Mouse (Mus musculus) lung, postnatal 25 days (tissue): ENCODE data around the gene Slfn9.
"Not testable (repeated sequence)": the region's sequence is repeated elsewhere in the genome, so short reads cannot be mapped to it uniquely, and the experiment has no call there.

Source experiments
- DNase-seq: peaks from one replicate; pipeline ENCODE4 v3.0.0; 2022; ENCODE audit warnings: low spot score

The Slfn9 gene

DNA sequence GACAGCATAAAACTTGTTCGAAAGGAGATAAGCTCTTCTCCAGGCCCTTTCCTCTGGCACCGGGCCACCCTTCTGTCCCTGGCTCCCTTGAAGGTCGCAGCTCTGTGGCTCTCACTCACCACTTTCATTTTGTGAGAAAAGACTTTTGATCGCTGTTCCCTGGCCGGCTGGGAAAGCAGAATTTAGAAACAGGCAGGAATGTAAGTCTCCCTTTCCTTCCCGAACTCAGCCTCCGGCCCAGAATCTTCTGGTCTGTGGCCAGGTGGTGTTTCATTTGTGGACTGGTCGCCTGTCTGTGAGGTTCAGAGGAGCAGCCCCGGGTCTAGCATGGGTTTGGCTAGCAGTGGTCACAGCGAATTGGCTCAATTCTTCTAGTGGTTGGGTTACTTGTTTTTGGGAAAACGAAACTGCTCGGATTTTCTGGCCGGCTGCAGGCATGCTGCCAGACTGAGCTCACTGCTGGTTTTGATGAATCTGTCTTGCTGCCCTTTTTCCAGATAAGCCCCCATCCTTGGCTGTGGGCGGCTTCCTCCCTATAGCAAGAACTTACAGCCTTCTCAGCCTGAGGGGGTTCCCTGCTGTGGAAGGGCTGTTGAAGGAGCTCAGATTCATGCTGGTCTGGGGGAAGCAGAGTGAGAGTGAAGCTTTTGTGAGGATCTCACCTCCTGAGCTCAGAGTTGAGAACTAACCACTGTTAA is at the start of gene Slfn9:
TSS of gene Slfn9 (minus strand) at position 362 of the 698 bp plus-strand sequence.
- DNase-seq, result peak; percentile 21

- DNase-seq, result no peak
Measured at GRCm38 (mm10) chr11:83041000-83041399, 49.4 kb upstream of the Slfn9 start.

DNA sequence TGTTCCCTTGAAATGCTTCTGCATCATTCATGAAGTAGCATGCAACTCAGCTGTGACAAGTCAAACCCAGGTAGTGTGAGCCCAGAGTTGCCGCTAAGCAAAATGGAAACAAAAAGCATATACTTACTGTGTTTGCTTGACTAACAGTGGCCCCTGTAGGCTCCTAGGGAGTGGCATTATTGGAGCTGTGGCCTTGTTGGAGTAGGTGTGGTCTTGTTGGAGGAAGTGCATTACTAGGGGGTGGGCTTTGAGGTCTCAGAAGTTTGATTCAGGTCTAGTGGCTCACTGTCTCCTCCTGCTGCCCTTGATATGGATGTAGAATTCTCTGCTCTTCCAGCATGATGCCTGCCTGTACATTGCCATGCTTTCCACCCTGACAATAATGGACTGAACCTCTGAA is 48.7 kb upstream of the Slfn9 start:
- DNase-seq, result no peak

GRCm38 (mm10) chr11:83039796-83040195 is 48.2 kb upstream of the Slfn9 start:
- no peak for DNase-seq

- DNase-seq, result no peak
Measured at GRCm38 (mm10) chr11:83039156-83039555, 47.5 kb upstream of the Slfn9 start.

DNA sequence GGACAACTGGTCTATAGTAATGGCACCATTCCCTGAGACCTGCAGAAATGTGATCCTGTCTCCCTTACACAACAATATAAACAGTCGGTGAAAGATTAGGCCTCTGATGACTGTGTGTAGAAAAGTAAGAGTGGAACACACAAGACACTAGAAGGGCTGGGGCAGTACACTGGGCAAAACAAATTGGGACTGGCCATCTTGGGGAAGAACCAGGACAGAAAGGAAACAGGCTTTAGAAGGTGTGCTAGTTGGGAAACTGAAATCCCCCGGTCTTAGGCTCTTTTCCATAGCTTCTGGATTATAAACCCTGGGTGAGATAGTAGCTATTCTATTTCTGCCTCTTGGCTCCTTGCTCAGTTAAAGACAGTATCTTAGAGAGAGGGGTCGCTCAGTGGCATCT is 47.1 kb upstream of the Slfn9 start:
- not testable (repeated sequence) for DNase-seq

DNA sequence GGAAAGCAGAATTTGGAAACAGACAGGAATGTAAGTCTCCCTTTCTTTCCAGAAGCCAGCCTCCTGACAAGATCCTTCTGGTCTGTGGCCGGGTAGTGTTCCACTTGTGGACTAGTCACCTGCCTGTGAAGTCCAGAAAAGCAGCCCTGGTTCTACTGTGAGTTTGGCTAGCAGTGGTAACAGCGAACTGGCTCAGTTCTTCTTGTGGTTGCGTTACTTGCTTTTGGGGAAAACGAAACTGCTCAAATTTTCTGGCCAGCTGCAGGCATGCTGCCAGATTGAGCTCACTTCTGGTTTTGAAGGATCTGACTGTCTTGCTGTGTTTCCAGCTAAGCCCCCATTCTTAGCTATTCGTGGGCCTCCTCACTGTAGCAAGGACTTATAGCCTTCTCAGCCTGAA is 29.0 kb upstream of the Slfn9 start, which contains the start of gene Slfn8:
TSS of gene Slfn8 (minus strand) at position 190 of the 400 bp plus-strand sequence.
- DNase-seq, result peak; percentile 31

DNA sequence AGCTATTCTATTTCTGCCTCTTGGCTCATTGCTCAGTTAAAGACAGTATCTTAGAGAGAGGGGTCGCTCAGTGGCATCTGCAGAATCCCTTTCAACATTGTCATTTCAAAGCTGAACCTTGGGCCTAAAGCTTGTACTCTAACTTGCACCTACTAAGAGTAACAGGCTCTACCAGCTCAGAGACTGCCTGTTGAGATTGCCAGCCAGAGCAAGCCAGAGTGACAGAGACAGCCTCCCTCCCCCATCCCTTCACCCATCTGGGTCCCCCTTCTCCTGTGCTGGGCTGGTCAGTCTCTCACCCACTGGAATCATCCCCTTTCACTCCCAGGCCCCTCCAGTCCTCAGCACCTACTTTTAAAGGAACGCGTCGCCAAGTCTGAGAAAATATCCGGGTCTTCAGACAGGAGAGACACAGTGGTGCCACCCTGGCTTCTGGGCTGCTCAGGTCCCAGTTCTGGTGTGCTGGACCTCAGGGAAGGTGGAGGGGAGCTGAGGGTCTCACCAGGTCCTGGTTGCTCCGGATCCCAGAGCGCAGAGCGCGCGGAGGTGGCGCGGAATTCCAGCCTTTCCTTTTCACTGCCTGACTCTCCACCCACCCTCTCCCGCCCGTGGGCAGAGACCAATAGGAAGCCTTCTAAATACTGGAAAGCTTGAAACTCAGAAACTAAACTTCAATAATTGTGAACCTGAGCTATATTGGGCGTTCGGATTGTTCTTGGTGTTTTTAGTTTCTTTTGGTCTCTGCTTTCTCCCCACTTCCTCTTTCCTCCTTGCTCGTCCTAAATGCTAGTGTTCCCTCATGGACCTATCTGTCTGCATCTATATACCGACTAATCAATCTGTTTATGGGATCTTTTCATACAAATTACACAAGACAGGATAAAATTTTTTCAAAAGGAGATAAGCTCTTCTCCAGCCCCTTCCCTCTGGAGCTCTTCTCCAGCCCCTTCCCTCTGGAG is 28.2 kb upstream of the Slfn9 start:
- DNase-seq, result not testable (repeated sequence)

- DNase-seq, result no peak
Measured at GRCm38 (mm10) chr11:83016093-83016492, 24.5 kb upstream of the Slfn9 start.

DNA sequence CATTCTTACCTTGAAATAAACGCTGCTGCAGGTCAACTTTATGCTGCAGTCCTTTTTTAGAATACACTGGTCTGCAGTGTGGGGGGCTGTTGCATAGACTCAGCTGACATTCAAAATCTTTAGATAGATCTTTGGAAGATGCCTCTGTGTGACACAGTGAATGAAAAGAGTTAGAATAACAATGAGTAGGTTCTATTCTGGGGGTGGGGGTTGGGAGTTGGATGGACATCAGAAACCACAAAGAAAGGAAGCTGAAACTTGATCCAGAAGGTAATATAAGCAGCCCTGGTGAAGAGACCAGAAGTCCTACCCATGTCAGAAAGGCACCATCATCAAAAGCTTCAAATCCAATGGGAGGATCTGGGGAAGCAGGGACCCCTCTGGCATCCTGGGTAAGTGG is 21.7 kb upstream of the Slfn9 start:
- DNase-seq, result no peak

GRCm38 (mm10) chr11:82990612-82991385 is 831 bp downstream of the Slfn9 start:
- peak; percentile 23 for DNase-seq

DNA sequence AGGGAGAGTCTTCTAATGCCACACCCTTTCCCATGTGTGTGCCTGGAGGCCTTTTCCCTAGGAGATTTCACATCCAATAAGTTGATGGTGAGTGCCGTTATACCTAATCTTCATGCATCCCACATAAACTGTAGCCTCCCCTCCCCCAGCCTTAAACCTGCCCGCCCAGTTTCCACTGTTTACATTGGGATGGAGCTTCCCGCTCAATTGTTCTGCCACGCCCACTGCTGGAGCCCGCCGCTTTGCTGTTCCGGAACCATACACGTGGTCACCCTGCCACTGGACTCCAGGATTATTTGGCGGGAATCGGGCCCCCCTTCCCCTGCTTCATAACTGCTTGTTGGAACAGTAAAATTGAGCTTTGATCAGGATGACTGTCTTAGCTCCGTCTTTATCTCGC is 2.3 kb downstream of the Slfn9 start:
- peak; percentile 14 for DNase-seq

- DNase-seq, result no peak
Measured at GRCm38 (mm10) chr11:82987621-82988020, 4.0 kb downstream of the Slfn9 start.

GRCm38 (mm10) chr11:82983193-82983592 is 8.4 kb downstream of the Slfn9 start:
- no peak for DNase-seq

DNA sequence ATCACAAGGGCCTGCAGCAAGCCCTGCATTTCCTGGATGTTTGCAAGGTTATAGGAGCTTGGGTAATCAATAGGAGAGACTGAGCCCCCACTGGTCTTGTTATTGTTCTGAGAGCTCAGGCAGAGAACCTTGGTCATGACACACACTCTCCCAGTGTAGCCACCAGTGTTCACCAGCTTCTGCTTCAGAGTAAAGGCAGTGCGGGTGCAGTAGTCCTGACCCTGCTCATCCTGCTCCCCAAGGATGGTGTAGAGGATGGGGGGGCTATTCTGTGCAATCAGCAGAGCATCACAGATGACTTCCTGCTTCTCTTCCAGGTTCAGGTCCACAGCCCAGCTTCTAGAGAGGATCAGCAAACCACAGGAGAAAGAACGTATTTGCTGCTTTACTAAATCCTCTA is 9.2 kb downstream of the Slfn9 start:
- DNase-seq, result not testable (repeated sequence)

DNA sequence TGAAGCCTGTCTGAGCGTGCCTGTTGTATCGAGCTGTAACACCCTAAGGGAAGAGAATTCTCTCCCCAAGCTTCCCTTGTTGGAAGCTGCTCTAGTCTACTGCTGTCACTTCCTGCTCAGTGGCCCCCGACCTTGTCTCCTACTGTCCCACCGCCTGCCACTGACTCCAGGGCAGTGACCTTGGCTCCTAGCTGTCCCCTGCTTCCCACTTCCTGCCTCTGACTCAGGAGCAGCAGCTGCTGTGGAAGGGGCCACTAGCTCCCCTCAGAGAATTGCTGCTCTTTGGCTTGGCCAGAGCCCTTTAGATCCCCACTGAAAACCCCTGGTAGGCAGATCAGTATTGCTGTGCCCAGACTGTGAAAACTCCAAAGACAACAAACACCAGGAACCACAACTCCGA is 17.7 kb downstream of the Slfn9 start:
- peak; percentile 21 for DNase-seq

DNA sequence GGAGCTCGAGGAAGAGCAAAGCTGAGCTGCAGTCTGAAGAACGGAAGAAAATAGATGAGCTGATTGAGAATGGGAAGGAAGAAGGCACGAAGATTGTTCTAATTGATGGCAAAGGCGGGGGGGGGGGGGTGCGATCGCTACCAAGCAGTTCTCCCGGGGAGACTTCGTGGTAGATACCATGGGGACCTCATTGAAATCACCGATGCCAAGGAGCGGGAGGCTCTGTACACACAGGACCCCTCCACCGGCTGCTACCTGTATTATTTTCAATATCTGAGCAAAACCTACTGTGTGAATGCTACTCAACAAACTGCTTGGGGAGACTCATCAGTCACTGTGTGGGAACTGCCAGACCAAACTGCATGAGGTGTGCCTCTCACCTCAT is 20.0 kb downstream of the Slfn9 start:
- DNase-seq, result no peak

DNA sequence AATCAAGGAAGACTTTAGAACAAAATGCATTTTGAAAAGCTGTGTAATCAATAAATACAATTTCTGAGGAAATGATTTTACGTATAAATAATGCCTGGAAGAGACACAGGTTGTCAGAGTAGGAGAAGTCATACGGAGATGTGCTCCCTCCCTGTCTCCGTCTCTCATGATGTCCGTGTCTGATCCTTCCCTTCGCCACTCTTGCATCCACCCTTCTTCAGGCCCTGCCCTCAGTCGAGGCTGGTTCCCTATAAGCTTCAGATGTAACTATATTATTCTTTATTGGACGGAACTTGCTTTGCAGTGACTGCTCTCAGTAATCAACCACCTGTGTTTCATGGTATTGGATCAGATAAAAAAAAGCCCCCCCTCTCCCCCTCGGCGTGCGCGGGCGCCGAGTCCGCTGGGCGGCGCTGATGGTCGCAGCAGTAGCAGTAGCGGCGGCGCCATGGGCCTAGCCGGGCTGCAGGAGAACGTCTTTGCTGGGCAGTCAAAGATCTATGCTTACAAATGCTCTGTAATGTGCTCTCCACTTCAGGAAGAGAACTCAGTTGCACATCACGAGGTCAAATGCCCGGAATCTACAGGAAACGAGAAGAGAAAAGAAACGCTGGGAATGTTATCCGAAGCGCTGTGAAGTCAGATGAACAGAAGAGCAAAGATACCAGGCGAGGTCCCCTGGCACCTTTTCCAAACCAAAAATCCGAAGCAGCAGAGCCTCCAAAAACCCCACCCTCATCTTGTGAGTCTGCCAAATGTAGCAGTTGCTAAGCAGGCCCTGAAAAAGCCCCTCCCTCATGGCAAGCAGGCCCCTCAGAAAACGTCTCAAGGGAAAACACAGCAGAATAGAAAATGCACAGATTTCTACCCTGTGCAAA is 20.7 kb downstream of the Slfn9 start:
- no peak for DNase-seq

DNA sequence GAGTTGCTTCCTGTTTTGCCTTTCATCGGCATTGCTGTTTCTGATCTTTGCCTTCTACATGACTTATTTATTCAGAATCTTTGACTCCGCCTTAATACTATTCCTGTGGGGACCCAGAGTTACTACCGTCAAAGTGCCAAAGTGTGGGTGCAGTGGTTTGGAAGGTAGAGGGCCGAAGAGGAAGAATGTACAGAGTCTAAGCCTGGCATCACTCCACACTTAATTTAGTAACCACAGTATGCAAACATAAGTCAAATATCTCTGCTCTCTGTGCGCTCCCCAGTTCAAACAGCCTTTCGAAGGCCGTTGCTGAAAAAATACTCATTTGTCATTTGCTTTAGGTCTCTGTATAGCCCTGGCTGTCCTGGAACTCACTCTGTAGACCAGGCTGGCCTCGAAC is 29.4 kb downstream of the Slfn9 start:
- DNase-seq, result no peak

DNA sequence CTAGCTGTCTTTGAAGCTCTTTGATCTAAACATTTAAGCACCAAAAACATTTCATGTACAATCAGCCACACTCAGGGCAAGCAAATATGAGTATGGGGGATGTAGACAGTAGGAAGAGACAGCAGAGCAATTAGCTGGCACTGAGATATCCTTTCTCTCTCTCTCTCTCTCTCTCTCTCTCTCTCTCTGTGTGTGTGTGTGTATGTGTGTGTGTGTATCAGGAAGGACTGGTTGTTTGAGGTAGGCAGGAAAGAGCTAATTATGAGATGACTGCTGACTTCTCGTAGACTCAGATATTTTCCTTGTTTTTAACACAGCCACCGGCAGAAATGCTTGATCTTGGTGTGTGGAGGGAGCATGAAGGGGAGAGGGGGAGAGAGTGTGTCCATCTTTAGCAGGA is 29.9 kb downstream of the Slfn9 start:
- DNase-seq, result no peak

GRCm38 (mm10) chr11:82959613-82960012 is 32.0 kb downstream of the Slfn9 start:
- peak; percentile 63 for DNase-seq
